Mouse (Mus musculus) intestine, embryonic 14.5 days (tissue): Measurements from ENCODE around the gene Gas2. TPM values are rescaled to one million over a fixed set of nuclear protein-coding genes. Genes with fewer than 3 reads are reported as not detected.

Source experiments
- ATAC-seq: fragments of 200-750 bp; cut with Nextera tagmentation; replicated peaks from 2 replicates; pipeline ENCODE4 v1.8.0; 2017; ENCODE audit warnings: low read depth, moderate number of reproducible peaks, moderate TSS enrichment, moderate library complexity; ENCODE audit not compliant: low FRiP score, low TSS enrichment
- DNase-seq: peaks from one replicate; pipeline ENCODE4 v3.0.0-alpha.2; 2018; ENCODE audit warnings: low spot score
- H3K27ac ChIP-seq: fragments of 300-500 bp; sonication (generic); 2 replicates; pipeline ENCODE4 v1.5.1; 2014; ENCODE audit warnings: low read depth, mild to moderate bottlenecking, control low read depth
- H3K27me3 ChIP-seq: fragments of 300-500 bp; sonication (generic); replicated peaks from 2 replicates; pipeline ENCODE4 v1.6.1; 2014; ENCODE audit warnings: low read length, control low read depth; ENCODE audit not compliant: control insufficient read depth, insufficient read depth
- H3K36me3 ChIP-seq: fragments of 300-500 bp; sonication (generic); 2 replicates; pipeline ENCODE4 v1.6.1; 2014; ENCODE audit warnings: low read length, control low read depth; ENCODE audit not compliant: control insufficient read depth, insufficient read depth
- H3K4me1 ChIP-seq: fragments of 300-500 bp; sonication (generic); replicated peaks from 2 replicates; pipeline ENCODE4 v1.6.1; 2014; ENCODE audit warnings: low read length, control low read depth, mixed read lengths; ENCODE audit not compliant: control insufficient read depth, insufficient read depth
- H3K4me2 ChIP-seq: fragments of 300-500 bp; sonication (generic); 2 replicates; pipeline ENCODE4 v1.6.1; 2014; ENCODE audit warnings: low read length
- H3K4me3 ChIP-seq: fragments of 300-500 bp; sonication (generic); 2 replicates; pipeline ENCODE4 v1.5.1; 2014; ENCODE audit warnings: low read depth, low read length, control low read depth, mixed read lengths
- H3K9ac ChIP-seq: fragments of 300-500 bp; sonication (generic); 2 replicates; pipeline ENCODE4 v1.6.1; 2014; ENCODE audit warnings: mild to moderate bottlenecking, low read length
- H3K9me3 ChIP-seq: fragments of 300-500 bp; sonication (generic); 2 replicates; pipeline ENCODE4 v1.6.1; 2016; ENCODE audit warnings: low read length, control low read depth; ENCODE audit not compliant: control insufficient read depth
- WGBS: fragments of 180-500 bp; shearing (Covaris S2); extraction: QIAGEN DNeasy Blood & Tissue Kit; methylation state at CpG from one replicate; pipeline ENCODE4 v1.1.7; 2014; 5-methylcytosine and 5-hydroxymethylcytosine counted together
- polyA plus RNA-seq: library from polyadenylated mRNA; unstranded; fragments of >200 nt; fragmentation: Nextera tagmentation; extraction: Ambion mirVana; gene quantifications from 2 replicates; pipeline ENCODE4 v1.2.1, GENCODE M21; 2014

The Gas2 gene
- polyA plus RNA-seq: 16.0 and 16.8 TPM in 2 replicates

DNA sequence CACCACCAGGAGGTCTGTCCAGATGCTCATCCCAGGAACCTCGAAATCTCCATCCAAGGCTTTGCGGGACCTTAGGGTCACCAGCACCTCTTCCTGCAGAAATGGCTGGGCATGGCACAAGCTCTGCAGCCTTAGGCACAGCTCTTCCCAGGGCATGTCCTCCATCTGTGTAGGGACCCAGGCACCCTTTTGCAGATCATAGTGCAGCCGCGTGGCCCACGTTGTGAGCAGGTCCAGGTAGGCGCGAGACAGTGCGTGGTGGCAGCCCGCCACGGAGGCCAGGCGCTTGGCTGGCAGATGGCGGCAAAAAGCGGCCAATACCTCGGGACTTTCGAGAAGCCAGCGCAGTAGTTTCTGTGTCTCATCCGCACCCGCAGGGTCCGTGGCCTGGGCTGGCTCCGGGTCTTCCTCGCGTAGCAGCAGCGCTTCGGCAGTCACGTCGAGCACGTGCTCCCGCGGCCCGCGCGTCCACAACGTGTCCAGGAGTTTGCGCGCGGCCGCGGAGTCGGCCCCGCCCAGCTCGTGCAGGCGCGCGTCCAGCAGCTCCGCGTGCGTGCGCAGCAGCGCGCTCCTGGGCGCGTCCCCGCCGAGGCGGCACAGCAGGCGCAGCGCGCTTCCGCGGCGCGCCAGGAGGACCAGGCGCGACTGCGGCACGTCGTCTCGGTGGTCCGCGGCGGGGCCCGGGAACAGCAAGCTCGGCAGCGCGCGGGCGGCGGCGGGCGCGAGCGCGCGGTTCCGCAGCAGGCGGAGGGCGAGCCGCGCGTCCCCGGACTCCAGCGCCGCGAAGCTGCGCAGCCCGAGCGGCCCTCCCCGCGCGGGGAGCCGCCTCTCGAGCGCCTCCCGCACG lies at the start of gene Gas2:
Gene Gas2 (plus strand): TSS at position 766 of the 847 bp plus-strand sequence.
- Histone ChIP-seq H3K9ac (peak within 1 kb of the TSS; percentile 89), H3K4me2 (peak within 1 kb of the TSS; percentile 56), H3K4me3 (peak within 1 kb of the TSS; percentile 66), H3K9me3 (no peaks in the 10 kb centered on the region), H3K36me3 (peaks cover 27% of the 10 kb centered on the region), H3K27me3 (no peaks in the 10 kb centered on the region), H3K4me1 (peaks cover 5% of the 10 kb centered on the region; the same call in 1 of the 2 replicates), H3K27ac (peak within 1 kb of the TSS; percentile 96)
- WGBS: 9% methylated on average over 98 of the region's 105 CpGs
- DNase-seq (peak; percentile 91), ATAC-seq (peak; percentile 85)

GRCm38 (mm10) chr7:51815473-51816282 lies 46.1 kb upstream of the Gas2 start:
- DNase-seq: no peak

DNA sequence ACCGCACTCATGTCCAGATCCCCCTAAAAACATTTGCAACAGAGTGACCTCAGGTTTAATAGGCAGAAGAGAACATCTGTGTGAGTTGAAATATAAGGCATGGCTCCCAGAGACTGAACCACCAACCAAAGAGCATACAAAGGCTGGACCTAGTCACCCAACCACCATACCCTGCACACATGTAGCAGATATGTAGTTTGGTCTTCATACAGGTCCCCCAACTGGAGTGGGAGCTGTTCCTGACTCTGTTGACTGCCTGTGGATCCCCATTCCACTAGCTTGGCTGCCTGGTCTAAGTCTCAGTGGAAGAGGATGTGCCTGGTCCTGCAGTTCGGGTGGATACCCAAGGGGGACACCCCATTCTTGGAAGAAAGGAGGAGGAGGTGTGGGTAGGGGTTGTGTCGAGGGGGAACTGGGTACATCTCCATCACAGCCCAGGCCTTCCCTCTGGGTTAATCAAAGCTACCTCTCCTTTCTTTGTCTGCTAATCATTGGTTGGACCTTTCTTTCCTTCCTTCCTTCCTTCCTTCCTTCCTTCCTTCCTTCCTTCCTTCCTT lies 45.5 kb upstream of the Gas2 start:
- ATAC-seq: no peak
- no peak overlapping the region for H3K4me2 ChIP-seq

More at GRCm38 (mm10) chr7:51815473-51816282, 46.1 kb upstream of the Gas2 start:
- 46% methylated on average over 4 of the region's 4 CpGs for WGBS
- H3K9me3 ChIP-seq: no peaks in the 10 kb centered on the region
- ATAC-seq: no peak
- no peaks in the 10 kb centered on the region for H3K36me3 ChIP-seq
- no peaks in the 10 kb centered on the region for H3K27me3 ChIP-seq
- no peaks in the 10 kb centered on the region for H3K4me1 ChIP-seq
- no peak overlapping the region for H3K9ac ChIP-seq
- no peak overlapping the region for H3K27ac ChIP-seq
- H3K4me2 ChIP-seq: no peak overlapping the region
- H3K4me3 ChIP-seq: no peak overlapping the region

GRCm38 (mm10) chr7:51818251-51818974 lies 43.4 kb upstream of the Gas2 start:
- no peaks in the 10 kb centered on the region for H3K9me3 ChIP-seq
- no peak overlapping the region for H3K9ac ChIP-seq
- no peak overlapping the region for H3K27ac ChIP-seq
- H3K27me3 ChIP-seq: no peaks in the 10 kb centered on the region
- no peaks in the 10 kb centered on the region for H3K4me1 ChIP-seq
- DNase-seq (no peak), ATAC-seq (no peak)
- H3K4me3 ChIP-seq: no peak overlapping the region
- no peaks in the 10 kb centered on the region for H3K36me3 ChIP-seq
- no peak overlapping the region for H3K4me2 ChIP-seq
- 49% methylated on average over 3 of the region's 3 CpGs for WGBS

More for the DNA sequence above, 45.5 kb upstream of the Gas2 start:
- Histone ChIP-seq H3K4me1 (no peaks in the 10 kb centered on the region), H3K27me3 (no peaks in the 10 kb centered on the region), H3K9me3 (no peaks in the 10 kb centered on the region), H3K9ac (no peak overlapping the region), H3K27ac (no peak overlapping the region), H3K36me3 (no peaks in the 10 kb centered on the region), H3K4me3 (no peak overlapping the region)
- no peak for DNase-seq
- WGBS: 61% methylated on average over 3 of the region's 3 CpGs

- Histone ChIP-seq H3K9me3 (no peaks in the 10 kb centered on the region), H3K4me1 (no peaks in the 10 kb centered on the region), H3K9ac (no peak overlapping the region), H3K27me3 (no peaks in the 10 kb centered on the region), H3K36me3 (no peaks in the 10 kb centered on the region), H3K4me2 (no peak overlapping the region), H3K27ac (no peak overlapping the region), H3K4me3 (no peak overlapping the region)
- ATAC-seq (no peak), DNase-seq (no peak)
- 71% methylated on average over 1 of the region's 1 CpGs for WGBS
Observed at GRCm38 (mm10) chr7:51819891-51820290, 41.9 kb upstream of the Gas2 start.

GRCm38 (mm10) chr7:51821467-51821866 lies 40.3 kb upstream of the Gas2 start:
- H3K36me3 ChIP-seq: no peaks in the 10 kb centered on the region
- H3K27me3 ChIP-seq: no peaks in the 10 kb centered on the region
- no peaks in the 10 kb centered on the region for H3K4me1 ChIP-seq
- H3K4me3 ChIP-seq: no peak overlapping the region
- DNase-seq: no peak
- no peak overlapping the region for H3K4me2 ChIP-seq
- no peaks in the 10 kb centered on the region for H3K9me3 ChIP-seq
- H3K9ac ChIP-seq: no peak overlapping the region
- no peak for ATAC-seq
- H3K27ac ChIP-seq: no peak overlapping the region
- WGBS: 58% methylated on average over 2 of the region's 2 CpGs

GRCm38 (mm10) chr7:51823562-51824338 lies 38.1 kb upstream of the Gas2 start:
- ATAC-seq: no peak
- WGBS: 69% methylated on average over 7 of the region's 7 CpGs

More at GRCm38 (mm10) chr7:51823562-51824338, 38.1 kb upstream of the Gas2 start:
- H3K9me3 ChIP-seq: no peaks in the 10 kb centered on the region
- no peak overlapping the region for H3K4me3 ChIP-seq
- no peak overlapping the region for H3K4me2 ChIP-seq
- no peaks in the 10 kb centered on the region for H3K36me3 ChIP-seq
- no peaks in the 10 kb centered on the region for H3K27me3 ChIP-seq
- H3K9ac ChIP-seq: no peak overlapping the region
- DNase-seq: no peak
- H3K27ac ChIP-seq: no peak overlapping the region
- H3K4me1 ChIP-seq: no peaks in the 10 kb centered on the region
